Mouse (Mus musculus) ES-E14 (cell line): ENCODE results near the gene Abcc10.

Source experiments
- CHD2 ChIP-seq: IDR thresholded peaks from 2 replicates; pipeline ENCODE4 v1.6.1; 2014; ENCODE audit warnings: mild to moderate bottlenecking, low read depth, low read length, inconsistent platforms
- HCFC1 ChIP-seq: IDR thresholded peaks from 2 replicates; pipeline ENCODE4 v1.6.1; 2012; ENCODE audit warnings: low read length, inconsistent platforms, borderline replicate concordance; ENCODE audit not compliant: insufficient read depth
- ZC3H11A ChIP-seq: IDR thresholded peaks from 2 replicates; pipeline ENCODE4 v1.6.1; 2012; ENCODE audit warnings: low read depth, mild to moderate bottlenecking, inconsistent platforms, low read length, borderline replicate concordance
- ZNF384 ChIP-seq: IDR thresholded peaks from 2 replicates; pipeline ENCODE4 v1.6.1; 2012; ENCODE audit warnings: low read depth, low read length, inconsistent platforms

GRCm38 (mm10) chr17:46273803-46274236 is 54.3 kb downstream of the Abcc10 start:
- TF ChIP-seq CHD2 (no peak), HCFC1 (no peak), ZNF384 (no peak), ZC3H11A (no peak)
